Mouse (Mus musculus): Measurements from ENCODE around the gene Actr3b. TPM values are rescaled to one million over a fixed set of nuclear protein-coding genes. Genes with fewer than 3 reads are reported as not detected.

Gene Actr3b
- total and polyA plus RNA-seq, 3 experiments = 1.3 to 4.7 (median 3.9) TPM

DNA sequence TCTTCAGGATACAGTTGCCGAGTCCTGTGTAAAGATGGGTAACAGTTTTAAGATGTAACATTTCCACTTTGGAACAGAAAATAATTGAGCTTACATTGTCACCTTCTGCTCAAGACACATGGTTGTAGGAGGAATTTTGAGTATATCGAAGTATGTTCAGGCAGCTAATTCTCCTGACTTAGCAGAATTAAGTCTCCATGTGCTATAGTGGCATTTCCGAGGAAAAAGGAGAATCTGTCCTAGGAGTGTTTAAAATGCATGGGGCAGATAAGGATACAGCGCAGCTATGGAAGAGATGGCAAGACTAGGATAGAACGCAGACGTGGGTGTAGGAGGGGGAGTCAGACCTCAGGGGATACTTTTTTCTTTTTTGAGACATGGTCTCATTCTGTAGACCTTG, 31.8 kb downstream of the Actr3b start:
- TF ChIP-seq SIN3A (IDR thresholded peaks at IDR 0.05; ENCODE audit: low read length) (no peak), ZC3H11A (IDR thresholded peaks at IDR 0.05; ENCODE audit: low read depth, low read length) (no peak), BHLHE40 (IDR thresholded peaks at IDR 0.05; ENCODE audit: low read depth, low read length) (no peak), TCF12 (IDR thresholded peaks at IDR 0.05; ENCODE audit: low read depth, low read length) (no peak), USF2 (conservative IDR thresholded peaks at IDR 0.05; ENCODE audit: low read depth, low read length) (no peak)
- H3K9me3 ChIP-seq (replicated peaks; ENCODE audit: low read length) = no peaks in the 10 kb centered on the region
- no peak overlapping the region for H3K27ac ChIP-seq (ENCODE audit: insufficient read depth, low read depth)
- dilution Hi-C loops (cut with MboI; ENCODE audit: extremely low pct_ligation_motif_present, extremely low pct_unique_long_range_greater_than_20kb, low sequenced_read_pairs) = no loop called here
- H3K4me2 ChIP-seq (ENCODE audit: insufficient read depth, low read depth, poor library complexity, severe bottlenecking) = no peak overlapping the region
- H3K9ac ChIP-seq (ENCODE audit: insufficient read depth, low read depth) = no peak overlapping the region
- in situ Hi-C loops (cut with MboI; ENCODE audit: low pct_ligation_motif_present, low pct_unique_long_range_greater_than_20kb, low sequenced_read_pairs) = no loop called here
- no peak overlapping the region for H3K4me3 ChIP-seq (replicated peaks in 1 of 3; ENCODE audit: low read depth in 2 of 3, low read length in 2 of 3, poor library complexity in 1 of 3)
- no peak for DNase-seq (ENCODE audit: extremely low read depth)
- H3K36me3 ChIP-seq (replicated peaks in 1 of 2; ENCODE audit: control insufficient read depth in 1 of 2, insufficient read depth in 1 of 2, low read length in 1 of 2) = no peaks in the 10 kb centered on the region
- peaks cover 0 to 6% of the 10 kb centered on the region in 2 experiments; a peak in 1 of 4 replicates for H3K4me1 ChIP-seq (ENCODE audit: control insufficient read depth in 1 of 2, insufficient read depth in 2 of 2)
- H3K79me2 ChIP-seq (replicated peaks; ENCODE audit: control insufficient read depth, extremely low read depth, insufficient read depth, poor library complexity, severe bottlenecking) = no peaks in the 10 kb centered on the region
- no peaks in the 10 kb centered on the region for H3K27me3 ChIP-seq (replicated peaks)

DNA sequence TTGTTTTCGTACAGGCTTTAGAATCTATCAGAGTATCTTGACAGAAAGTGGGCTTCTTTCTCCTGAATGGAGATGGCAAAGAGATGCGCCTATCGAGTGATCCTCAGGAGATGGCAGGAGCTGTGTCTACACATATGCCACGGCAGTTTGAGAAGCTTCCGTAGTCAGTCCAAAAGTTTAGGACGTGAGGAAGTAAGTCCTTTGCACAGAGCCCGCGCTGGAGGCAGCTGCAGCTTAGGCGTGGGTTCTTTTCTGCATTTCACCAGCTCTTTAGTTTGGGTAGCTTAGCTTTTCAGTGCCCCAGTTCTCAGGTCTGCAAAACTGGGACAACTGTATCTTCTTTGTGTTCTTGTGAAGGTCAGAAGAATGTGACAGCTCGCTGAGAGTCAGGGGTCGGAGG, 38.0 kb downstream of the Actr3b start:
- no peaks in the 10 kb centered on the region for H3K9me3 ChIP-seq (replicated peaks; ENCODE audit: low read length)
- in situ Hi-C loops (cut with MboI; ENCODE audit: low pct_ligation_motif_present, low pct_unique_long_range_greater_than_20kb, low sequenced_read_pairs) (no loop called here), dilution Hi-C loops (cut with MboI; ENCODE audit: extremely low pct_ligation_motif_present, extremely low pct_unique_long_range_greater_than_20kb, low sequenced_read_pairs) (no loop called here)
- DNase-seq (ENCODE audit: extremely low read depth) = no peak
- H3K9ac ChIP-seq (ENCODE audit: insufficient read depth, low read depth) = no peak overlapping the region
- no peaks in the 10 kb centered on the region for H3K36me3 ChIP-seq (replicated peaks in 1 of 2; ENCODE audit: control insufficient read depth in 1 of 2, insufficient read depth in 1 of 2, low read length in 1 of 2)
- no peaks in the 10 kb centered on the region for H3K79me2 ChIP-seq (replicated peaks; ENCODE audit: control insufficient read depth, extremely low read depth, insufficient read depth, poor library complexity, severe bottlenecking)
- no peak overlapping the region for H3K4me3 ChIP-seq (replicated peaks in 1 of 3; ENCODE audit: low read depth in 2 of 3, low read length in 2 of 3, poor library complexity in 1 of 3)
- TF ChIP-seq E2F4 (IDR thresholded peaks at IDR 0.05; ENCODE audit: insufficient replicate concordance, low read depth, low read length) = no peak
- TF ChIP-seq NELFE (IDR thresholded peaks at IDR 0.05; ENCODE audit: low read depth, low read length) = no peak
- TF ChIP-seq POLR2AphosphoS2 (IDR thresholded peaks at IDR 0.05; ENCODE audit: low read depth, low read length) = no peak
- no peak for TF ChIP-seq NRF1 (IDR thresholded peaks at IDR 0.05; ENCODE audit: low read depth, low read length)
- no peak for TF ChIP-seq EP300 (IDR thresholded peaks at IDR 0.05; ENCODE audit: low read length)
- no peak for TF ChIP-seq CTCF (conservative IDR thresholded peaks at IDR 0.05 in 1 of 2, IDR thresholded peaks at IDR 0.05 in 1 of 2; ENCODE audit: low read depth in 2 of 2, low read length in 2 of 2)
- TF ChIP-seq PAX5 (IDR thresholded peaks at IDR 0.05; ENCODE audit: low read length) = no peak
- TF ChIP-seq RAD21 (IDR thresholded peaks at IDR 0.05; ENCODE audit: low read depth, low read length) = no peak
- no peak for TF ChIP-seq MAZ (IDR thresholded peaks at IDR 0.05; ENCODE audit: low read depth, low read length)
- no peak for TF ChIP-seq ZNF384 (IDR thresholded peaks at IDR 0.05; ENCODE audit: low read depth, low read length)
- no peak for TF ChIP-seq MAX (IDR thresholded peaks at IDR 0.05; ENCODE audit: low read length)
- no peak for TF ChIP-seq IRF4 (IDR thresholded peaks at IDR 0.05; ENCODE audit: low read depth, low read length)
- TF ChIP-seq RCOR1 (conservative IDR thresholded peaks at IDR 0.05; ENCODE audit: low read depth, low read length) = no peak
- no peak for TF ChIP-seq ZKSCAN1 (IDR thresholded peaks at IDR 0.05; ENCODE audit: borderline replicate concordance, low read depth, low read length)
- TF ChIP-seq TBP (conservative IDR thresholded peaks at IDR 0.05; ENCODE audit: low read depth, low read length) = no peak
- no peak for TF ChIP-seq ZC3H11A (IDR thresholded peaks at IDR 0.05; ENCODE audit: low read depth, low read length)
- no peak for TF ChIP-seq CHD1 (IDR thresholded peaks at IDR 0.05; ENCODE audit: low read depth, low read length)
- H3K4me2 ChIP-seq (ENCODE audit: insufficient read depth, low read depth, poor library complexity, severe bottlenecking) = no peak overlapping the region
- H3K27me3 ChIP-seq (replicated peaks) = no peaks in the 10 kb centered on the region
- H3K4me1 ChIP-seq (ENCODE audit: control insufficient read depth in 1 of 2, insufficient read depth in 2 of 2) = no peaks in the 10 kb centered on the region
- no peak overlapping the region for H3K27ac ChIP-seq (ENCODE audit: insufficient read depth, low read depth)
